Mouse (Mus musculus) lung, embryonic 14.5 days (tissue): ENCODE data around the gene Smco2. TPM values are rescaled to one million over a fixed set of nuclear protein-coding genes. Genes with fewer than 3 reads are reported as not detected.
A peak's percentile ranks its signal among the peaks of the same experiment; 100 is the strongest.

Source experiments
- ATAC-seq: fragments of 200-750 bp; cut with Nextera tagmentation; 2 replicates; pipeline ENCODE4 v1.8.0; 2017; ENCODE audit warnings: mild to moderate bottlenecking, moderate TSS enrichment, moderate library complexity; ENCODE audit not compliant: insufficient read depth
- DNase-seq: peaks from one replicate; pipeline ENCODE4 v3.0.0-alpha.2; 2015
- H3K27ac ChIP-seq: fragments of 300-500 bp; sonication (generic); 2 replicates; pipeline ENCODE4 v1.5.1; 2014; ENCODE audit warnings: low read depth, mild to moderate bottlenecking, moderate library complexity
- H3K27me3 ChIP-seq: fragments of 300-500 bp; sonication (generic); 2 replicates; pipeline ENCODE4 v1.6.1; 2014; ENCODE audit warnings: low read length, control low read depth; ENCODE audit not compliant: insufficient read depth
- H3K36me3 ChIP-seq: fragments of 300-500 bp; sonication (generic); 2 replicates; pipeline ENCODE4 v1.6.1; 2014; ENCODE audit warnings: control low read depth; ENCODE audit not compliant: insufficient read depth
- H3K4me1 ChIP-seq: fragments of 300-500 bp; sonication (generic); 2 replicates; pipeline ENCODE4 v1.6.1; 2014; ENCODE audit warnings: antibody characterized with exemption, control low read depth; ENCODE audit not compliant: insufficient read depth
- H3K4me2 ChIP-seq: fragments of 300-500 bp; sonication (generic); 2 replicates; pipeline ENCODE4 v1.6.1; 2014; ENCODE audit warnings: mild to moderate bottlenecking
- H3K4me3 ChIP-seq: fragments of 300-500 bp; sonication (generic); 2 replicates; pipeline ENCODE4 v1.5.1; 2014; ENCODE audit warnings: low read depth, low read length
- H3K9ac ChIP-seq: fragments of 300-500 bp; sonication (generic); 2 replicates; pipeline ENCODE4 v1.6.1; 2014
- H3K9me3 ChIP-seq: fragments of 300-500 bp; sonication (generic); 2 replicates; pipeline ENCODE4 v1.6.1; 2016; ENCODE audit warnings: low read depth, low read length, control low read depth
- CTCF ChIP-seq: IDR thresholded peaks from 2 replicates; pipeline ENCODE4 v1.5.1; 2016; ENCODE audit warnings: antibody characterized with exemption, low read depth
- WGBS: fragments of 180-500 bp; shearing (Covaris S2); extraction: QIAGEN DNeasy Blood & Tissue Kit; methylation state at CpG from one replicate; pipeline ENCODE4 v1.1.7; 2014; 5-methylcytosine and 5-hydroxymethylcytosine counted together
- polyA plus RNA-seq: library from polyadenylated mRNA; unstranded; fragments of >200 nt; fragmentation: Nextera tagmentation; extraction: Ambion mirVana; gene quantifications from 2 replicates; pipeline ENCODE4 v1.2.1, GENCODE M21; 2014

The Smco2 gene
- not detected in 2 replicates for polyA plus RNA-seq

GRCm38 (mm10) chr6:146850050-146850449, at the start of gene Smco2:
Gene Smco2, plus strand, starts transcription at chr6:146850104.
- no peaks in the 10 kb centered on the region for H3K27me3 ChIP-seq
- H3K4me3 ChIP-seq = no peak within 1 kb of the TSS
- H3K36me3 ChIP-seq = no peaks in the 10 kb centered on the region
- ATAC-seq = no peak
- no peak within 1 kb of the TSS for H3K4me2 ChIP-seq
- no peak for TF ChIP-seq CTCF
- no peaks in the 10 kb centered on the region for H3K9me3 ChIP-seq
- DNase-seq = no peak
- no peak within 1 kb of the TSS for H3K9ac ChIP-seq
- 73% methylated on average over 4 of the region's 4 CpGs for WGBS
- 0 out of 2 replicates have a peak, but pooled peaks cover 8% of the 10 kb centered on the region for H3K4me1 ChIP-seq
- H3K27ac ChIP-seq = no peak within 1 kb of the TSS

- no peak overlapping the region for H3K4me3 ChIP-seq
- no peaks in the 10 kb centered on the region for H3K9me3 ChIP-seq
- ATAC-seq (no peak), DNase-seq (no peak)
- H3K36me3 ChIP-seq = peaks cover 15% of the 10 kb centered on the region; the same call in 1 of the 2 replicates
- no peak overlapping the region for H3K9ac ChIP-seq
- no peak for TF ChIP-seq CTCF
- no peak overlapping the region for H3K4me2 ChIP-seq
- H3K4me1 ChIP-seq = no peaks in the 10 kb centered on the region
- no peaks in the 10 kb centered on the region for H3K27me3 ChIP-seq
- H3K27ac ChIP-seq = no peak overlapping the region
- WGBS = 83% methylated on average over 6 of the region's 6 CpGs
Observed at GRCm38 (mm10) chr6:146809991-146810390, 39.9 kb upstream of the Smco2 start.

- no peak for ATAC-seq
- Histone ChIP-seq H3K9me3 (no peaks in the 10 kb centered on the region), H3K27me3 (no peaks in the 10 kb centered on the region), H3K4me3 (no peak overlapping the region), H3K4me2 (no peak overlapping the region), H3K36me3 (peaks cover 15% of the 10 kb centered on the region; the same call in 1 of the 2 replicates), H3K27ac (no peak overlapping the region), H3K9ac (no peak overlapping the region), H3K4me1 (no peaks in the 10 kb centered on the region)
- DNase-seq = no peak
- no peak for TF ChIP-seq CTCF
- WGBS = 83% methylated on average over 5 of the region's 5 CpGs
Observed at GRCm38 (mm10) chr6:146813007-146813406, 36.9 kb upstream of the Smco2 start.

DNA sequence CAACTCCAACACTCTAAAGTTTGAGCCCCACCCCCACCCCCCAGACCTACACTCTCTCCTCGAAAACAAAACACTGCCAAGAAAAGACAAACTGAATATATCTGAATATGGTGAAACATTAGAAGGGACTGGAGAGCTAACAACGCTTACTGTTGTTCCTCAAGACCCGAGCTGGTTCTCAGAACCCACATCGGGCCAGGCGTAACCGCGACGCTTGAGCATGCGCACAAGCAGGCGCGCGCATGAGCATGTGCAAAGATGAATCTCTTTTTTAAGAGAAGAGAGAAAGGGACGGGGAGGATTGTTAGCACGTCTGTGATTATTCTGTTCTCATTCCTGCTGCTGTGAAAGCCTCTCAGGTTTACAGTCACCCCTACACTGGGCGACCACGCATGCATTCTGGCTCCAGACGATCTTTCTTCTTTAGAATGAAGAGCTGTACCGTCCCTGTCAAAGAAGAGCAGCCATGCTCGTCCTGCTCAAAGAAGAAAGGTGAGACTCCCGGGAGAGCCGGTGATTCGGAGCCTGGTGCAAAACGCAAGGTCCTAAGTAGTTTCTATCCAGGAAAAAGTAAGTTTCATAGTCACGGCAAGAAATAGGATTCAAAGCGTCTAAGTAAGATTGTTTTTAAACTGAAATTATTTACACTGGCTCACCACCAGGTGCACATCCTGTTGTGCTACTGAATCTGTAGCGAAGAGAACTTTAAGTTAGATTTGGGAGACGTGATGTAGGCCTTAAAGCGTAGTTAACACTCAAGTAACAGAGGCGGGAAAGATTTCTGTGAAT, 29.5 kb upstream of the Smco2 start:
- no peak overlapping the region for H3K4me3 ChIP-seq
- no peak overlapping the region for H3K27ac ChIP-seq
- WGBS = 81% methylated on average over 29 of the region's 29 CpGs
- H3K4me2 ChIP-seq = no peak overlapping the region
- DNase-seq (no peak), ATAC-seq (no peak)
- H3K4me1 ChIP-seq = no peaks in the 10 kb centered on the region
- H3K36me3 ChIP-seq = no peaks in the 10 kb centered on the region
- no peak for TF ChIP-seq CTCF
- no peaks in the 10 kb centered on the region for H3K27me3 ChIP-seq
- no peaks in the 10 kb centered on the region for H3K9me3 ChIP-seq
- H3K9ac ChIP-seq = no peak overlapping the region

GRCm38 (mm10) chr6:146821958-146822357, 27.9 kb upstream of the Smco2 start:
- TF ChIP-seq CTCF = no peak
- ATAC-seq (peak; percentile 41; the same call in 1 of the 2 replicates), DNase-seq (peak; percentile 46)
- Histone ChIP-seq H3K9ac (no peak overlapping the region), H3K27me3 (no peaks in the 10 kb centered on the region), H3K4me1 (no peaks in the 10 kb centered on the region), H3K9me3 (no peaks in the 10 kb centered on the region), H3K36me3 (no peaks in the 10 kb centered on the region), H3K27ac (no peak overlapping the region), H3K4me3 (no peak overlapping the region), H3K4me2 (no peak overlapping the region)
- WGBS = 61% methylated on average over 13 of the region's 13 CpGs

- Histone ChIP-seq H3K27me3 (no peaks in the 10 kb centered on the region), H3K4me3 (no peak overlapping the region), H3K36me3 (no peaks in the 10 kb centered on the region), H3K9ac (no peak overlapping the region), H3K27ac (no peak overlapping the region), H3K9me3 (no peaks in the 10 kb centered on the region), H3K4me1 (no peaks in the 10 kb centered on the region), H3K4me2 (no peak overlapping the region)
- WGBS = 35% methylated on average over 16 of the region's 16 CpGs
- peak; percentile 97 for TF ChIP-seq CTCF
- DNase-seq (peak; percentile 82), ATAC-seq (peak; percentile 36; the same call in 1 of the 2 replicates)
Observed at GRCm38 (mm10) chr6:146824727-146825486, 25.0 kb upstream of the Smco2 start.

- no peak for TF ChIP-seq CTCF
- no peaks in the 10 kb centered on the region for H3K36me3 ChIP-seq
- H3K27me3 ChIP-seq = no peaks in the 10 kb centered on the region
- ATAC-seq (0 out of 2 replicates have a peak, but pooled peaks have one; percentile 34), DNase-seq (no peak)
- H3K4me3 ChIP-seq = no peak overlapping the region
- no peak overlapping the region for H3K4me2 ChIP-seq
- no peak overlapping the region for H3K27ac ChIP-seq
- no peaks in the 10 kb centered on the region for H3K9me3 ChIP-seq
- WGBS = 84% methylated on average over 1 of the region's 1 CpGs
- H3K9ac ChIP-seq = no peak overlapping the region
- no peaks in the 10 kb centered on the region for H3K4me1 ChIP-seq
Observed at GRCm38 (mm10) chr6:146825487-146825773, 24.5 kb upstream of the Smco2 start.
